Mouse (Mus musculus) lung, postnatal 0 days (tissue): ENCODE results near the gene 1700102P08Rik. TPM values are rescaled to one million over a fixed set of nuclear protein-coding genes. Genes with fewer than 3 reads are reported as not detected.

Source experiments
- ATAC-seq: fragments of 200-750 bp; cut with Nextera tagmentation; 2 replicates; pipeline ENCODE4 v1.8.0; 2017; ENCODE audit warnings: moderate library complexity
- DNase-seq: peaks from one replicate; pipeline ENCODE4 v3.0.0-alpha.2; 2016; ENCODE audit warnings: low spot score
- H3K27ac ChIP-seq: fragments of 300-500 bp; sonication (generic); 2 replicates; pipeline ENCODE4 v1.5.1; 2014; ENCODE audit warnings: antibody characterized with exemption, mild to moderate bottlenecking, low read length, mixed read lengths
- H3K27me3 ChIP-seq: fragments of 300-500 bp; sonication (generic); replicated peaks from 2 replicates; pipeline ENCODE4 v1.6.1; 2014; ENCODE audit warnings: low read length, mixed read lengths; ENCODE audit not compliant: insufficient read depth
- H3K36me3 ChIP-seq: fragments of 300-500 bp; sonication (generic); 2 replicates; pipeline ENCODE4 v1.6.1; 2014; ENCODE audit warnings: low read length, mixed read lengths; ENCODE audit not compliant: insufficient read depth
- H3K4me1 ChIP-seq: fragments of 300-500 bp; sonication (generic); 2 replicates; pipeline ENCODE4 v1.6.1; 2014; ENCODE audit warnings: antibody characterized with exemption, low read depth, low read length, mixed read lengths; ENCODE audit not compliant: insufficient read depth
- H3K4me2 ChIP-seq: fragments of 300-500 bp; sonication (generic); replicated peaks from 2 replicates; pipeline ENCODE4 v1.6.1; 2014; ENCODE audit warnings: low read depth, mild to moderate bottlenecking, low read length, moderate library complexity, mixed read lengths
- H3K4me3 ChIP-seq: fragments of 300-500 bp; sonication (generic); 2 replicates; pipeline ENCODE4 v1.5.1; 2014; ENCODE audit warnings: low read depth, low read length
- H3K9ac ChIP-seq: fragments of 300-500 bp; sonication (generic); replicated peaks from 2 replicates; pipeline ENCODE4 v1.6.1; 2014; ENCODE audit warnings: low read depth, mild to moderate bottlenecking
- H3K9me3 ChIP-seq: fragments of 300-500 bp; sonication (generic); 2 replicates; pipeline ENCODE4 v1.6.1; 2016; ENCODE audit warnings: low read length, mixed read lengths
- CTCF ChIP-seq: IDR thresholded peaks from 2 replicates; pipeline ENCODE4 v1.5.1; 2016; ENCODE audit warnings: antibody characterized with exemption, mild to moderate bottlenecking
- EP300 ChIP-seq: IDR thresholded peaks from 2 replicates; pipeline ENCODE4 v1.6.1; 2016; ENCODE audit warnings: antibody characterized with exemption, mild to moderate bottlenecking, control low read depth
- WGBS: fragments of 180-500 bp; shearing (Covaris S2); extraction: QIAGEN DNeasy Blood & Tissue Kit; methylation state at CpG from one replicate; pipeline ENCODE4 v1.1.7; 2014; 5-methylcytosine and 5-hydroxymethylcytosine counted together
- polyA plus RNA-seq: library from polyadenylated mRNA; unstranded; fragments of >200 nt; fragmentation: Nextera tagmentation; extraction: Ambion mirVana; gene quantifications from 2 replicates; pipeline ENCODE4 v1.2.1, GENCODE M21; 2015

Gene 1700102P08Rik
- polyA plus RNA-seq, 1 experiment from 2014 or later: 0.35 TPM

- TF ChIP-seq CTCF (no peak), EP300 (no peak)
- H3K27ac ChIP-seq: no peak within 1 kb of the TSS
- no peak within 1 kb of the TSS for H3K9ac ChIP-seq
- no peak within 1 kb of the TSS for H3K4me3 ChIP-seq
- H3K27me3 ChIP-seq: no peaks in the 10 kb centered on the region
- no peak within 1 kb of the TSS for H3K4me2 ChIP-seq
- H3K4me1 ChIP-seq: no peaks in the 10 kb centered on the region
- ATAC-seq: no peak
- no peak for DNase-seq
- H3K36me3 ChIP-seq: no peaks in the 10 kb centered on the region
- no peaks in the 10 kb centered on the region for H3K9me3 ChIP-seq
These were observed 35.8 kb downstream of the 1700102P08Rik start, which contains the start of gene Ccdc36 for GRCm38 (mm10) chr9:108428384-108428783. TSS of gene Ccdc36 (minus strand) at chr9:108428484.

- Histone ChIP-seq H3K27ac (no peak overlapping the region), H3K36me3 (no peaks in the 10 kb centered on the region), H3K4me1 (no peaks in the 10 kb centered on the region), H3K9ac (no peak overlapping the region), H3K4me3 (peak overlapping the region; percentile 20; the same call in 1 of the 2 replicates), H3K4me2 (peak overlapping the region; percentile 51), H3K27me3 (no peaks in the 10 kb centered on the region), H3K9me3 (no peaks in the 10 kb centered on the region)
- DNase-seq (peak; percentile 72), ATAC-seq (peak; percentile 82)
- 39% methylated on average over 32 of the region's 32 CpGs for WGBS
- TF ChIP-seq CTCF (no peak), EP300 (no peak)
These were observed 38.9 kb downstream of the 1700102P08Rik start for GRCm38 (mm10) chr9:108431431-108432067.

- no peak within 1 kb of the TSS for H3K9ac ChIP-seq
- ATAC-seq: no peak
- H3K4me2 ChIP-seq: no peak within 1 kb of the TSS
- no peak within 1 kb of the TSS for H3K27ac ChIP-seq
- H3K27me3 ChIP-seq: no peaks in the 10 kb centered on the region
- TF ChIP-seq EP300 (no peak), CTCF (no peak)
- no peaks in the 10 kb centered on the region for H3K36me3 ChIP-seq
- H3K4me1 ChIP-seq: peaks cover 4% of the 10 kb centered on the region; the same call in 1 of the 2 replicates
- no peak for DNase-seq
- 71% methylated on average over 3 of the region's 3 CpGs for WGBS
- no peaks in the 10 kb centered on the region for H3K9me3 ChIP-seq
- no peak within 1 kb of the TSS for H3K4me3 ChIP-seq
These were observed 43.6 kb downstream of the 1700102P08Rik start, which contains the start of gene BC048562 for GRCm38 (mm10) chr9:108436182-108436581. TSS of gene BC048562 (plus strand) at chr9:108436482.

GRCm38 (mm10) chr9:108439176-108439575 lies 46.6 kb downstream of the 1700102P08Rik start:
- WGBS: 88% methylated on average over 6 of the region's 6 CpGs
- Histone ChIP-seq H3K4me1 (peaks cover 4% of the 10 kb centered on the region; the same call in 1 of the 2 replicates), H3K27me3 (no peaks in the 10 kb centered on the region), H3K9ac (no peak overlapping the region), H3K36me3 (no peaks in the 10 kb centered on the region), H3K4me3 (no peak overlapping the region), H3K9me3 (no peaks in the 10 kb centered on the region), H3K27ac (no peak overlapping the region), H3K4me2 (no peak overlapping the region)
- DNase-seq (no peak), ATAC-seq (no peak)
- no peak for TF ChIP-seq EP300

- peaks cover 4% of the 10 kb centered on the region; the same call in 1 of the 2 replicates for H3K4me1 ChIP-seq
- ATAC-seq: no peak
- H3K27ac ChIP-seq: 0 out of 2 replicates have a peak overlapping the region, but pooled peaks have one; percentile 9
- H3K27me3 ChIP-seq: no peaks in the 10 kb centered on the region
- no peaks in the 10 kb centered on the region for H3K9me3 ChIP-seq
- no peak for TF ChIP-seq EP300
- no peak for TF ChIP-seq CTCF
- H3K4me3 ChIP-seq: no peak overlapping the region
- WGBS: 47% methylated on average over 5 of the region's 5 CpGs
- no peak overlapping the region for H3K4me2 ChIP-seq
- H3K36me3 ChIP-seq: no peaks in the 10 kb centered on the region
- H3K9ac ChIP-seq: no peak overlapping the region
- DNase-seq: no peak
These were observed 47.9 kb downstream of the 1700102P08Rik start for GRCm38 (mm10) chr9:108440485-108440884.

GRCm38 (mm10) chr9:108441236-108441919 lies 48.8 kb downstream of the 1700102P08Rik start:
- ATAC-seq (peak; percentile 35), DNase-seq (peak; percentile 15)
- Histone ChIP-seq H3K27me3 (no peaks in the 10 kb centered on the region), H3K4me2 (no peak overlapping the region), H3K36me3 (no peaks in the 10 kb centered on the region), H3K4me1 (peaks cover 4% of the 10 kb centered on the region; the same call in 1 of the 2 replicates), H3K27ac (no peak overlapping the region), H3K9ac (no peak overlapping the region), H3K9me3 (no peaks in the 10 kb centered on the region), H3K4me3 (no peak overlapping the region)
- 66% methylated on average over 11 of the region's 11 CpGs for WGBS
- no peak for TF ChIP-seq EP300
- no peak for TF ChIP-seq CTCF
